Mouse (Mus musculus): Measurements from ENCODE around the gene Arid3c. TPM values are rescaled to one million over a fixed set of nuclear protein-coding genes. Genes with fewer than 3 reads are reported as not detected.

Gene Arid3c
- polyA plus RNA-seq, 1 experiment from 2014 or later = 0.17 TPM

- Histone ChIP-seq H3K27ac (peak overlapping the region; percentile 91), H3K9ac (peak overlapping the region; percentile 87), H3K9me3 (replicated peaks) (peaks cover 3% of the 10 kb centered on the region), H3K27me3 (no peaks in the 10 kb centered on the region), H3K4me1 (peaks cover 25% of the 10 kb centered on the region), H3K4me2 (peak overlapping the region; percentile 92), H3K4me3 (replicated peaks) (peak overlapping the region; percentile 76), H3K36me3 (peaks cover 17% of the 10 kb centered on the region)
- WGBS = 0% methylated on average over 27 of the region's 27 CpGs
- ATAC-seq (replicated peaks; ENCODE audit: low FRiP score) = peak; percentile 96
Observed at GRCm38 (mm10) chr4:41741158-41741560, 10.2 kb upstream of the Arid3c start.

- ATAC-seq (replicated peaks; ENCODE audit: low FRiP score) = peak; percentile 79
- Histone ChIP-seq H3K4me3 (replicated peaks) (peak overlapping the region; percentile 76), H3K4me2 (peak overlapping the region; percentile 92), H3K4me1 (peaks cover 25% of the 10 kb centered on the region), H3K27ac (peak overlapping the region; percentile 91), H3K9me3 (replicated peaks) (no peaks in the 10 kb centered on the region), H3K27me3 (no peaks in the 10 kb centered on the region), H3K36me3 (peaks cover 13% of the 10 kb centered on the region), H3K9ac (peak overlapping the region; percentile 87)
- WGBS = under 1% methylated on average over 48 of the region's 48 CpGs
Observed at GRCm38 (mm10) chr4:41740380-41741157, 9.6 kb upstream of the Arid3c start.

- ATAC-seq (replicated peaks; ENCODE audit: low FRiP score) = no peak
- peaks cover 25% of the 10 kb centered on the region for H3K4me1 ChIP-seq
- 0 out of 2 replicates have a peak overlapping the region, but pooled peaks have one; percentile 76 for H3K4me3 ChIP-seq (replicated peaks)
- peaks cover 13% of the 10 kb centered on the region for H3K36me3 ChIP-seq
- peak overlapping the region; percentile 92; the same call in 1 of the 2 replicates for H3K4me2 ChIP-seq
- H3K9ac ChIP-seq = no peak overlapping the region
- H3K27ac ChIP-seq = no peak overlapping the region
- WGBS = 95% methylated on average over 13 of the region's 13 CpGs
- no peaks in the 10 kb centered on the region for H3K9me3 ChIP-seq (replicated peaks)
- no peaks in the 10 kb centered on the region for H3K27me3 ChIP-seq
Observed at GRCm38 (mm10) chr4:41739260-41739659, 8.3 kb upstream of the Arid3c start.

- Histone ChIP-seq H3K9me3 (replicated peaks) (no peaks in the 10 kb centered on the region), H3K36me3 (peaks cover 13% of the 10 kb centered on the region), H3K9ac (no peak overlapping the region), H3K4me3 (replicated peaks) (no peak overlapping the region), H3K4me1 (peaks cover 25% of the 10 kb centered on the region), H3K27ac (no peak overlapping the region), H3K27me3 (peaks cover 10% of the 10 kb centered on the region), H3K4me2 (no peak overlapping the region)
- 71% methylated on average over 1 of the region's 1 CpGs for WGBS
- ATAC-seq (replicated peaks; ENCODE audit: low FRiP score) = no peak
Observed at GRCm38 (mm10) chr4:41738256-41738603, 7.3 kb upstream of the Arid3c start.

GRCm38 (mm10) chr4:41737602-41738255 is 6.8 kb upstream of the Arid3c start:
- 36% methylated on average over 8 of the region's 8 CpGs for WGBS
- Histone ChIP-seq H3K27ac (no peak overlapping the region), H3K36me3 (peaks cover 13% of the 10 kb centered on the region), H3K9ac (no peak overlapping the region), H3K4me2 (no peak overlapping the region), H3K4me3 (replicated peaks) (no peak overlapping the region), H3K4me1 (peaks cover 25% of the 10 kb centered on the region), H3K9me3 (replicated peaks) (no peaks in the 10 kb centered on the region), H3K27me3 (peaks cover 15% of the 10 kb centered on the region)
- ATAC-seq (replicated peaks; ENCODE audit: low FRiP score) = 0 out of 2 replicates have a peak, but pooled peaks have one; percentile 38

GRCm38 (mm10) chr4:41726826-41727621 is 3.9 kb downstream of the Arid3c start:
- Histone ChIP-seq H3K9ac (no peak overlapping the region), H3K4me2 (no peak overlapping the region; the same call in 1 of the 2 replicates), H3K27ac (no peak overlapping the region), H3K4me1 (peaks cover 31% of the 10 kb centered on the region), H3K9me3 (replicated peaks) (no peaks in the 10 kb centered on the region), H3K4me3 (replicated peaks) (no peak overlapping the region; the same call in 1 of the 2 replicates), H3K27me3 (peaks cover 83% of the 10 kb centered on the region), H3K36me3 (no peaks in the 10 kb centered on the region)
- no peak for ATAC-seq (replicated peaks; ENCODE audit: low FRiP score)
- WGBS = 12% methylated on average over 20 of the region's 20 CpGs

GRCm38 (mm10) chr4:41722918-41723351 is 8.0 kb downstream of the Arid3c start, which contains the start of gene Dctn3:
TSS of gene Dctn3 (minus strand) at chr4:41723170.
- WGBS = under 1% methylated on average over 27 of the region's 27 CpGs
- ATAC-seq (replicated peaks; ENCODE audit: low FRiP score) = peak; percentile 95
- Histone ChIP-seq H3K4me2 (peak within 1 kb of the TSS; percentile 76), H3K27ac (no peak within 1 kb of the TSS), H3K4me3 (replicated peaks) (peak within 1 kb of the TSS; percentile 79), H3K36me3 (peaks cover 28% of the 10 kb centered on the region), H3K4me1 (peaks cover 26% of the 10 kb centered on the region), H3K9me3 (replicated peaks) (no peaks in the 10 kb centered on the region), H3K9ac (peak within 1 kb of the TSS; percentile 90), H3K27me3 (peaks cover 45% of the 10 kb centered on the region)

- ATAC-seq (replicated peaks; ENCODE audit: low FRiP score) = no peak
- Histone ChIP-seq H3K4me3 (replicated peaks) (no peak overlapping the region), H3K9ac (no peak overlapping the region), H3K36me3 (peaks cover 58% of the 10 kb centered on the region), H3K27me3 (no peaks in the 10 kb centered on the region), H3K9me3 (replicated peaks) (no peaks in the 10 kb centered on the region), H3K4me2 (no peak overlapping the region), H3K27ac (no peak overlapping the region), H3K4me1 (peaks cover 20% of the 10 kb centered on the region)
- WGBS = 74% methylated on average over 6 of the region's 6 CpGs
Observed at GRCm38 (mm10) chr4:41716834-41717233, 14.1 kb downstream of the Arid3c start.

GRCm38 (mm10) chr4:41715596-41715995 is 15.3 kb downstream of the Arid3c start:
- peaks cover 67% of the 10 kb centered on the region for H3K36me3 ChIP-seq
- no peak for ATAC-seq (replicated peaks; ENCODE audit: low FRiP score)
- no peak overlapping the region for H3K4me3 ChIP-seq (replicated peaks)
- H3K27me3 ChIP-seq = no peaks in the 10 kb centered on the region
- H3K9me3 ChIP-seq (replicated peaks) = no peaks in the 10 kb centered on the region
- WGBS = 82% methylated on average over 5 of the region's 5 CpGs
- no peak overlapping the region for H3K9ac ChIP-seq
- peaks cover 26% of the 10 kb centered on the region for H3K4me1 ChIP-seq
- H3K27ac ChIP-seq = no peak overlapping the region
- no peak overlapping the region for H3K4me2 ChIP-seq

- Histone ChIP-seq H3K4me2 (no peak overlapping the region), H3K4me3 (replicated peaks) (no peak overlapping the region), H3K27me3 (no peaks in the 10 kb centered on the region), H3K4me1 (peaks cover 26% of the 10 kb centered on the region), H3K36me3 (peaks cover 63% of the 10 kb centered on the region), H3K9me3 (replicated peaks) (no peaks in the 10 kb centered on the region), H3K9ac (no peak overlapping the region), H3K27ac (no peak overlapping the region)
- ATAC-seq (replicated peaks; ENCODE audit: low FRiP score) = no peak
- WGBS = 72% methylated on average over 8 of the region's 8 CpGs
Observed at GRCm38 (mm10) chr4:41715082-41715481, 15.9 kb downstream of the Arid3c start.

GRCm38 (mm10) chr4:41714276-41714675 is 16.7 kb downstream of the Arid3c start:
- no peak overlapping the region for H3K9ac ChIP-seq
- ATAC-seq (replicated peaks; ENCODE audit: low FRiP score) = no peak
- WGBS = 16% methylated on average over 8 of the region's 8 CpGs
- H3K27me3 ChIP-seq = no peaks in the 10 kb centered on the region
- peaks cover 55% of the 10 kb centered on the region for H3K36me3 ChIP-seq
- peak overlapping the region; percentile 73 for H3K4me3 ChIP-seq (replicated peaks)
- no peaks in the 10 kb centered on the region for H3K9me3 ChIP-seq (replicated peaks)
- 0 out of 2 replicates have a peak overlapping the region, but pooled peaks have one; percentile 73 for H3K27ac ChIP-seq
- H3K4me2 ChIP-seq = peak overlapping the region; percentile 91
- H3K4me1 ChIP-seq = peaks cover 26% of the 10 kb centered on the region

All from kidney, embryonic 15.5 days (tissue).